Mouse (Mus musculus) heart, postnatal 4 days (tissue): ENCODE data around the gene Cuedc2. TPM values are rescaled to one million over a fixed set of nuclear protein-coding genes. Genes with fewer than 3 reads are reported as not detected.

ENCODE experiments used
- DNase-seq: peaks from one replicate; pipeline ENCODE4 v3.0.0; 2021
- total RNA-seq, 2 experiments: library from RNA; stranded (reverse); gene quantifications; 2 replicates each; pipeline ENCODE4 v1.2.3; 2021

The Cuedc2 gene
- 100 to 1,000 TPM in 1 of 2 experiments, 10 to 100 TPM in 1; 98.8 to 108 TPM for total RNA-seq

- peak; percentile 98 for DNase-seq
Measured at GRCm38 (mm10) chr19:46338331-46338936, at the start of gene Cuedc2. Gene Cuedc2, minus strand, starts transcription at chr19:46338702.

- DNase-seq = no peak
Measured at GRCm38 (mm10) chr19:46382275-46382674, 43.8 kb upstream of the Cuedc2 start.

GRCm38 (mm10) chr19:46375891-46376290, 37.4 kb upstream of the Cuedc2 start:
- DNase-seq = no peak

GRCm38 (mm10) chr19:46375489-46375888, 37.0 kb upstream of the Cuedc2 start:
- no peak for DNase-seq

- no peak for DNase-seq
Measured at GRCm38 (mm10) chr19:46374477-46375088, 36.1 kb upstream of the Cuedc2 start.

GRCm38 (mm10) chr19:46369204-46369603, 30.7 kb upstream of the Cuedc2 start:
- peak; percentile 79 for DNase-seq

- DNase-seq = no peak
Measured at GRCm38 (mm10) chr19:46367798-46368590, 29.5 kb upstream of the Cuedc2 start.

GRCm38 (mm10) chr19:46363294-46364009, 24.9 kb upstream of the Cuedc2 start:
- no peak for DNase-seq

GRCm38 (mm10) chr19:46362104-46362503, 23.6 kb upstream of the Cuedc2 start:
- no peak for DNase-seq

- DNase-seq = no peak
Measured at GRCm38 (mm10) chr19:46358381-46358780, 19.9 kb upstream of the Cuedc2 start.

- peak; percentile 39 for DNase-seq
Measured at GRCm38 (mm10) chr19:46357344-46358280, 19.1 kb upstream of the Cuedc2 start.

- peak; percentile 86 for DNase-seq
Measured at GRCm38 (mm10) chr19:46356701-46357138, 18.2 kb upstream of the Cuedc2 start.

GRCm38 (mm10) chr19:46350168-46350932, 11.8 kb upstream of the Cuedc2 start, which contains the start of gene 2310034G01Rik:
Gene 2310034G01Rik, minus strand, starts transcription at chr19:46350302.
- DNase-seq = no peak

GRCm38 (mm10) chr19:46349550-46349949, 11.0 kb upstream of the Cuedc2 start:
- DNase-seq = no peak

GRCm38 (mm10) chr19:46348761-46349458, 10.4 kb upstream of the Cuedc2 start:
- DNase-seq = peak; percentile 78

- DNase-seq = no peak
Measured at GRCm38 (mm10) chr19:46347936-46348668, 9.6 kb upstream of the Cuedc2 start.

GRCm38 (mm10) chr19:46347146-46347545, 8.6 kb upstream of the Cuedc2 start:
- DNase-seq = no peak

- no peak for DNase-seq
Measured at GRCm38 (mm10) chr19:46344710-46345419, 6.4 kb upstream of the Cuedc2 start.
